Mouse (Mus musculus) bone marrow, adult 2 months (tissue): Measurements from ENCODE around the gene Fam53a. TPM values are rescaled to one million over a fixed set of nuclear protein-coding genes. Genes with fewer than 3 reads are reported as not detected.

ENCODE experiments used
- H3K27ac ChIP-seq: fragments of 200-500 bp; 2 replicates; pipeline ENCODE4 v1.5.1; 2012; ENCODE audit warnings: low read depth, mild to moderate bottlenecking, control low read depth, inconsistent platforms, low read length; ENCODE audit not compliant: control insufficient read depth, poor library complexity, insufficient read depth
- H3K4me1 ChIP-seq: fragments of 200-500 bp; 2 replicates; pipeline ENCODE4 v1.6.1; 2011; ENCODE audit warnings: low read length; ENCODE audit not compliant: control insufficient read depth, insufficient read depth
- H3K4me3 ChIP-seq: fragments of 200-500 bp; replicated peaks from 2 replicates; pipeline ENCODE3; 2011; ENCODE audit warnings: mild to moderate bottlenecking, low read depth, low read length, control low read depth; ENCODE audit not compliant: control insufficient read depth
- CTCF ChIP-seq: fragments of 200-500 bp; IDR thresholded peaks from 2 replicates; pipeline ENCODE4 v1.5.1; 2011; ENCODE audit warnings: low read length, control low read depth; ENCODE audit not compliant: control insufficient read depth, insufficient read depth
- POLR2A ChIP-seq: fragments of 200-500 bp; IDR thresholded peaks from 2 replicates; pipeline ENCODE4 v1.6.1; 2011; ENCODE audit warnings: low read depth, mild to moderate bottlenecking, control low read depth, low read length, borderline replicate concordance; ENCODE audit not compliant: control insufficient read depth
- WGBS: fragments of 180-500 bp; shearing (Covaris S2); methylation state at CpG from one replicate; pipeline ENCODE4 v1.1.7; 2018; 5-methylcytosine and 5-hydroxymethylcytosine counted together
- polyA plus RNA-seq: library from polyadenylated mRNA; stranded (reverse); fragments of >200 nt; gene quantifications from 2 replicates; pipeline ENCODE4 v1.2.4, GENCODE M21; 2011; ENCODE audit warnings: low replicate concordance; ENCODE audit not compliant: missing spikeins, insufficient read depth, insufficient read length

Gene Fam53a
- polyA plus RNA-seq, 1 experiment = 11.1 TPM

- Histone ChIP-seq H3K27ac (peak overlapping the region; percentile 93), H3K4me3 (peak overlapping the region; percentile 96), H3K4me1 (peaks cover 3% of the 10 kb centered on the region; the same call in 1 of the 2 replicates)
- WGBS = under 1% methylated on average over 32 of the region's 32 CpGs
- TF ChIP-seq POLR2A = no peak
- TF ChIP-seq CTCF = no peak
Observed at GRCm38 (mm10) chr5:33657251-33657786, 27.9 kb upstream of the Fam53a start.

GRCm38 (mm10) chr5:33656739-33657138 lies 27.3 kb upstream of the Fam53a start:
- Histone ChIP-seq H3K4me1 (peaks cover 3% of the 10 kb centered on the region; the same call in 1 of the 2 replicates), H3K27ac (peak overlapping the region; percentile 93), H3K4me3 (peak overlapping the region; percentile 96)
- TF ChIP-seq POLR2A (no peak), CTCF (no peak)
- 25% methylated on average over 1 of the region's 1 CpGs for WGBS

GRCm38 (mm10) chr5:33655251-33655840 lies 25.9 kb upstream of the Fam53a start:
- H3K4me3 ChIP-seq = no peak overlapping the region
- H3K4me1 ChIP-seq = peaks cover 3% of the 10 kb centered on the region; the same call in 1 of the 2 replicates
- TF ChIP-seq POLR2A (no peak), CTCF (no peak)
- H3K27ac ChIP-seq = no peak overlapping the region
- WGBS = 74% methylated on average over 10 of the region's 10 CpGs

GRCm38 (mm10) chr5:33654424-33654823 lies 25.0 kb upstream of the Fam53a start:
- TF ChIP-seq POLR2A (no peak), CTCF (no peak)
- WGBS = 95% methylated on average over 13 of the region's 13 CpGs
- Histone ChIP-seq H3K27ac (no peak overlapping the region), H3K4me1 (peaks cover 3% of the 10 kb centered on the region; the same call in 1 of the 2 replicates), H3K4me3 (no peak overlapping the region)

- Histone ChIP-seq H3K4me3 (peak overlapping the region; percentile 96), H3K27ac (0 out of 2 replicates have a peak overlapping the region, but pooled peaks have one; percentile 17), H3K4me1 (peaks cover 3% of the 10 kb centered on the region; the same call in 1 of the 2 replicates)
- WGBS = 8% methylated on average over 9 of the region's 9 CpGs
- TF ChIP-seq CTCF = no peak
- no peak for TF ChIP-seq POLR2A
Observed at GRCm38 (mm10) chr5:33652783-33653173, 23.3 kb upstream of the Fam53a start.

- peak within 1 kb of the TSS; percentile 96 for H3K4me3 ChIP-seq
- H3K27ac ChIP-seq = peak within 1 kb of the TSS; percentile 98
- WGBS = under 1% methylated on average over 82 of the region's 82 CpGs
- peak; percentile 99 for TF ChIP-seq POLR2A
- no peak for TF ChIP-seq CTCF
- H3K4me1 ChIP-seq = peaks cover 3% of the 10 kb centered on the region; the same call in 1 of the 2 replicates
Observed at GRCm38 (mm10) chr5:33651921-33652782, 22.7 kb upstream of the Fam53a start, which contains the start of gene Slbp. Gene Slbp, minus strand, starts transcription at chr5:33652574.

- TF ChIP-seq CTCF = no peak
- TF ChIP-seq POLR2A = no peak
- WGBS = 1% methylated on average over 11 of the region's 11 CpGs
- Histone ChIP-seq H3K27ac (peak overlapping the region; percentile 98), H3K4me3 (peak overlapping the region; percentile 96), H3K4me1 (peaks cover 3% of the 10 kb centered on the region; the same call in 1 of the 2 replicates)
Observed at GRCm38 (mm10) chr5:33651541-33651920, 22.1 kb upstream of the Fam53a start.

- H3K27ac ChIP-seq = no peak overlapping the region; the same call in 1 of the 2 replicates
- WGBS = 21% methylated on average over 2 of the region's 2 CpGs
- peaks cover 3% of the 10 kb centered on the region; the same call in 1 of the 2 replicates for H3K4me1 ChIP-seq
- TF ChIP-seq POLR2A = no peak
- no peak for TF ChIP-seq CTCF
- H3K4me3 ChIP-seq = peak overlapping the region; percentile 96
Observed at GRCm38 (mm10) chr5:33651017-33651416, 21.6 kb upstream of the Fam53a start.
